Mouse (Mus musculus) limb, embryonic 11.5 days (tissue): ENCODE measurements around the gene Bap1. TPM values are rescaled to one million over a fixed set of nuclear protein-coding genes. Genes with fewer than 3 reads are reported as not detected.

Source experiments
- ATAC-seq: fragments of 200-750 bp; cut with Nextera tagmentation; 2 replicates; pipeline ENCODE4 v1.8.0; 2017; ENCODE audit warnings: low read depth; ENCODE audit not compliant: insufficient number of reproducible peaks, low FRiP score, low TSS enrichment
- DNase-seq: peaks from one replicate; pipeline ENCODE4 v3.0.0-alpha.2; 2015; ENCODE audit warnings: low spot score
- H3K27ac ChIP-seq: fragments of 300-500 bp; sonication (generic); replicated peaks from 2 replicates; pipeline ENCODE4 v1.5.1; 2014; ENCODE audit warnings: low read depth, mild to moderate bottlenecking, low read length
- H3K27me3 ChIP-seq: fragments of 300-500 bp; sonication (generic); 2 replicates; pipeline ENCODE4 v1.6.1; 2014; ENCODE audit warnings: mild to moderate bottlenecking, low read length, mixed read lengths; ENCODE audit not compliant: control insufficient read depth, insufficient read depth
- H3K36me3 ChIP-seq: fragments of 300-500 bp; sonication (generic); 2 replicates; pipeline ENCODE4 v1.6.1; 2014; ENCODE audit warnings: mild to moderate bottlenecking, low read length, moderate library complexity, mixed read lengths; ENCODE audit not compliant: control insufficient read depth, insufficient read depth
- H3K4me1 ChIP-seq: fragments of 300-500 bp; sonication (generic); 2 replicates; pipeline ENCODE4 v1.6.1; 2014; ENCODE audit warnings: low read length, mixed read lengths; ENCODE audit not compliant: control insufficient read depth, insufficient read depth
- H3K4me2 ChIP-seq: fragments of 300-500 bp; sonication (generic); 2 replicates; pipeline ENCODE4 v1.6.1; 2014; ENCODE audit warnings: low read depth, mild to moderate bottlenecking, moderate library complexity; ENCODE audit not compliant: severe bottlenecking
- H3K4me3 ChIP-seq: fragments of 300-500 bp; sonication (generic); 2 replicates; pipeline ENCODE4 v1.5.1; 2014; ENCODE audit warnings: low read depth, low read length
- H3K9ac ChIP-seq: fragments of 300-500 bp; sonication (generic); 2 replicates; pipeline ENCODE4 v1.6.1; 2014; ENCODE audit warnings: mild to moderate bottlenecking, low read length
- H3K9me3 ChIP-seq: fragments of 300-500 bp; sonication (generic); 2 replicates; pipeline ENCODE4 v1.6.1; 2016; ENCODE audit warnings: low read length; ENCODE audit not compliant: control insufficient read depth
- whole genome bisulfite sequencing: fragments of 180-500 bp; shearing (Covaris S2); extraction: QIAGEN DNeasy Blood & Tissue Kit; methylation state at CpG from one replicate; pipeline ENCODE4 v1.1.7; 2014; 5-methylcytosine and 5-hydroxymethylcytosine counted together
- polyA plus RNA-seq: library from polyadenylated mRNA; unstranded; fragments of >200 nt; fragmentation: Nextera tagmentation; extraction: Ambion mirVana; gene quantifications from 2 replicates; pipeline ENCODE4 v1.2.1, GENCODE M21; 2014

Gene Bap1
- polyA plus RNA-seq, 1 experiment from 2014 or later: 112 TPM

GRCm38 (mm10) chr14:31260932-31261331 is 9.7 kb downstream of the Bap1 start:
- H3K27ac ChIP-seq: no peak overlapping the region
- no peak overlapping the region for H3K9ac ChIP-seq
- no peak overlapping the region for H3K4me2 ChIP-seq
- H3K4me3 ChIP-seq: no peak overlapping the region
- ATAC-seq: no peak
- no peaks in the 10 kb centered on the region for H3K27me3 ChIP-seq
- no peak for DNase-seq
- 96% methylated on average over 9 of the region's 9 CpGs for WGBS
- H3K4me1 ChIP-seq: no peaks in the 10 kb centered on the region
- peaks cover 37% of the 10 kb centered on the region for H3K36me3 ChIP-seq
- no peaks in the 10 kb centered on the region for H3K9me3 ChIP-seq

DNA sequence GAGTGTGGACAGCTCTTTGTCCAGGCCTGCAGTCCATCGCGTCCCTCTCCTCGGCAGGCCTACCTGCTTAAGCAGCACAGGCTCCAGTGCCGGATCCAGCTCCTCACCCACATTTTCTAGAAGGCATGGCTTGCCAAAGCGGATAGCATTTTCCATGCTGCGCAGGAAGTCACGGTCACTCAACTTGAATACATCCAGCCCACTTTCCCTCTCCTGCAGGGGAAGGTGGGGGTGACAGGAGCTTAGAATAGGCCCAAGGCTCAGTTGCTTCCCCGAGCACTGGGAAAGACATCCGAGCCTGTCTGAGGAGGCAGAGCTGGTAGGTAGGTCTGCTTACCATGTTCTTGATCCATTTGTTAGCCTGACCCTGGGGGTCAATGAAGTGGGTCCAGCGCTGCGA is 16.4 kb downstream of the Bap1 start:
- Histone ChIP-seq H3K4me3 (no peak overlapping the region), H3K36me3 (no peaks in the 10 kb centered on the region), H3K9me3 (no peaks in the 10 kb centered on the region), H3K9ac (no peak overlapping the region), H3K27ac (no peak overlapping the region), H3K4me2 (no peak overlapping the region; the same call in 1 of the 2 replicates), H3K4me1 (peaks cover 12% of the 10 kb centered on the region), H3K27me3 (no peaks in the 10 kb centered on the region)
- WGBS: 90% methylated on average over 11 of the region's 11 CpGs
- ATAC-seq (no peak), DNase-seq (no peak)

DNA sequence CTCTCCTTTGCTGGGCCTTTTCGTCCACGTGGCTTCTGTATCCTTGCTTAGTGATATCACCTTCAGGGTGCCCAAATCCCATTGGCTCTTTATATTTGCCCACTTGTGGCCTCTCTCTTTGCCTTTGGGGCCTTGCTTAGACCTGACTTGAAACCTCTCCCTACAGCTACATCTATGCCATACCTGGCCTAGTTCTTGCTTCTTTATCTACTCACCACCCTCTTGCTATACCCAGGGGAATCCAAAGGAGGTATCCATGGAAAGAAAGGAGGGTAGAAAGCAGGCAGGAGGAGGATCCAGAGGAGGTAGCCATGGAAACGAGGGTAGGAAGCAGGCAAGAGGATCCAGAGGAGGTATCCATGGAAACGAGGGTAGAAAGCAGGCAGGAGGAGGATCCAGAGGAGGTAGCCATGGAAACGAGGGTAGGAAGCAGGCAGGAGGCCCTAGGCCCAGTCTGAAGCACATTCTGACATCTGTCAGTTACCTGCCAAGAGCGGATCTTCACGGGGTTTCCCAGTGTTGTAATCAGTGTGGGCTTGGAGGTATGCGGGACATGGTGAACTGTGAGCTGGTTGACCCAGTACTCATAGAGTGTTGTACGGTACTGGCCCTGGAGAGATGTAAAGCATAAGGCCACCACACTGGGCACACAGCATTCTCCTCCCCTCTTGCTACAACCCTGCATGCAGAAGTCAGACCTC is 17.2 kb downstream of the Bap1 start:
- ATAC-seq: no peak
- DNase-seq: no peak
- 77% methylated on average over 9 of the region's 9 CpGs for WGBS
- Histone ChIP-seq H3K4me3 (no peak overlapping the region), H3K27ac (no peak overlapping the region), H3K36me3 (no peaks in the 10 kb centered on the region), H3K9ac (peak overlapping the region; percentile 41; the same call in 1 of the 2 replicates), H3K4me1 (peaks cover 12% of the 10 kb centered on the region), H3K27me3 (no peaks in the 10 kb centered on the region), H3K4me2 (peak overlapping the region; percentile 51; the same call in 1 of the 2 replicates), H3K9me3 (no peaks in the 10 kb centered on the region)

GRCm38 (mm10) chr14:31269456-31270100 is 18.3 kb downstream of the Bap1 start:
- Histone ChIP-seq H3K36me3 (no peaks in the 10 kb centered on the region), H3K4me1 (peaks cover 12% of the 10 kb centered on the region), H3K27me3 (no peaks in the 10 kb centered on the region), H3K9me3 (no peaks in the 10 kb centered on the region), H3K27ac (no peak overlapping the region; the same call in 1 of the 2 replicates), H3K9ac (peak overlapping the region; percentile 41), H3K4me2 (peak overlapping the region; percentile 51), H3K4me3 (peak overlapping the region; percentile 31)
- ATAC-seq (peak; percentile 92), DNase-seq (peak; percentile 87)
- 19% methylated on average over 23 of the region's 28 CpGs for whole genome bisulfite sequencing

GRCm38 (mm10) chr14:31271121-31271520 is 19.9 kb downstream of the Bap1 start:
- no peak for ATAC-seq
- DNase-seq: no peak
- H3K27me3 ChIP-seq: no peaks in the 10 kb centered on the region

DNA sequence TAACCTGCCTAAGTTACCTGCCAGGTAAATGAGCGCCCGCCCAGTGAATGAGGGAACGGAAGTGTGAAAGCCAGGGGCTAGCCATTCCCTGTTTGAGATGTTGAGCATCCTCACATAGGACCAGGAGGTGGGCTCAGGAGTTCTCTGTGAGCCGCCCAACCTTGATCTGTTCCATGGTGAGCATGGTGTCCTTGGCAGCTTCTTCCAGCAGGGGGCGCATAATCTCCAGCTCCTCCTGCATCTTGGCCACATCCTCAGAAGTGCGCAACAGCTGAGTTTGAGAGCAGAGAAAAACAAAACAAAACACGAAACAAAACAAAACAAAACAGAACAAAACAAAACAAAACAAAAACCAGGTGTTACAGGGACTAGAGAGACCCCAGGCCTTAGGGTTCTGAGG is 20.9 kb downstream of the Bap1 start:
- H3K36me3 ChIP-seq: no peaks in the 10 kb centered on the region
- no peak overlapping the region for H3K9ac ChIP-seq
- H3K4me3 ChIP-seq: no peak overlapping the region
- H3K27ac ChIP-seq: no peak overlapping the region
- no peak overlapping the region for H3K4me2 ChIP-seq
- H3K27me3 ChIP-seq: no peaks in the 10 kb centered on the region
- DNase-seq: peak; percentile 91
- 23% methylated on average over 7 of the region's 7 CpGs for WGBS
- ATAC-seq: no peak
- no peaks in the 10 kb centered on the region for H3K9me3 ChIP-seq
- H3K4me1 ChIP-seq: peaks cover 12% of the 10 kb centered on the region

More at GRCm38 (mm10) chr14:31271121-31271520, 19.9 kb downstream of the Bap1 start:
- 87% methylated on average over 6 of the region's 6 CpGs for WGBS
- Histone ChIP-seq H3K4me1 (peaks cover 12% of the 10 kb centered on the region), H3K9ac (no peak overlapping the region), H3K4me3 (no peak overlapping the region), H3K9me3 (no peaks in the 10 kb centered on the region), H3K36me3 (no peaks in the 10 kb centered on the region), H3K27ac (no peak overlapping the region), H3K4me2 (no peak overlapping the region)

- Histone ChIP-seq H3K4me3 (no peak overlapping the region), H3K27ac (no peak overlapping the region), H3K9me3 (no peaks in the 10 kb centered on the region), H3K9ac (no peak overlapping the region), H3K4me1 (no peaks in the 10 kb centered on the region), H3K36me3 (no peaks in the 10 kb centered on the region), H3K27me3 (no peaks in the 10 kb centered on the region), H3K4me2 (no peak overlapping the region)
- DNase-seq (no peak), ATAC-seq (no peak)
- 85% methylated on average over 8 of the region's 8 CpGs for WGBS
Observed at GRCm38 (mm10) chr14:31285728-31286127, 34.5 kb downstream of the Bap1 start.
